Mouse (Mus musculus) stomach, postnatal 0 days (tissue): ENCODE measurements around the gene Tenm4.

Experiments
- CTCF ChIP-seq: IDR thresholded peaks from 2 replicates; pipeline ENCODE4 v1.5.1; 2016; ENCODE audit warnings: antibody characterized with exemption, low read depth, mild to moderate bottlenecking, moderate library complexity
- EP300 ChIP-seq: optimal IDR thresholded peaks from 2 replicates; pipeline ENCODE3; 2016; ENCODE audit warnings: antibody characterized with exemption

- TF ChIP-seq CTCF (no peak), EP300 (no peak)
Observed at GRCm38 (mm10) chr7:96826101-96826500, 655.1 kb downstream of the Tenm4 start.
